Mouse (Mus musculus): ENCODE results near the gene Htr6. TPM values are rescaled to one million over a fixed set of nuclear protein-coding genes. Genes with fewer than 3 reads are reported as not detected.

Htr6 gene
- polyA plus RNA-seq, 1 experiment from 2014 or later, result not detected

- no peaks in the 10 kb centered on the region for H3K4me1 ChIP-seq (ENCODE audit: control insufficient read depth in 2 of 2, insufficient read depth in 2 of 2, low read length in 2 of 2)
- H3K9ac ChIP-seq (ENCODE audit: low read length), result no peak overlapping the region
- 89% methylated on average over 5 of the region's 5 CpGs for WGBS
Observed at GRCm38 (mm10) chr4:139044566-139044965, 30.8 kb downstream of the Htr6 start.

GRCm38 (mm10) chr4:139043600-139043999 lies 31.8 kb downstream of the Htr6 start:
- no peaks in the 10 kb centered on the region for H3K4me1 ChIP-seq (ENCODE audit: control insufficient read depth in 2 of 2, insufficient read depth in 2 of 2, low read length in 2 of 2)
- H3K27me3 ChIP-seq (ENCODE audit: control insufficient read depth, insufficient read depth, low read length), result peaks cover 7% of the 10 kb centered on the region; the same call in 1 of the 2 replicates
- no peaks in the 10 kb centered on the region for H3K36me3 ChIP-seq (ENCODE audit: control insufficient read depth, insufficient read depth, low read length)
- H3K27ac ChIP-seq (replicated peaks in 1 of 2; ENCODE audit: control insufficient read depth in 1 of 2, insufficient read depth in 1 of 2, low read depth in 2 of 2, low read length in 2 of 2), result no peak overlapping the region
- no peak overlapping the region for H3K9ac ChIP-seq (ENCODE audit: low read length)
- H3K4me2 ChIP-seq (ENCODE audit: low read length), result no peak overlapping the region
- 83% methylated on average over 2 of the region's 2 CpGs for WGBS
- no peak for ATAC-seq (ENCODE audit: insufficient number of reproducible peaks, insufficient read depth, low FRiP score, low read depth)
- 0 out of 2 replicates have a peak, but pooled peaks cover 3% of the 10 kb centered on the region for H3K9me3 ChIP-seq (ENCODE audit: control insufficient read depth, low read length)
- H3K4me3 ChIP-seq (ENCODE audit: control insufficient read depth in 1 of 2, insufficient read depth in 1 of 2, low read depth in 1 of 2, low read length in 2 of 2), result no peak overlapping the region

More at GRCm38 (mm10) chr4:139044566-139044965, 30.8 kb downstream of the Htr6 start:
- no peak overlapping the region for H3K27ac ChIP-seq (replicated peaks in 1 of 2; ENCODE audit: control insufficient read depth in 1 of 2, insufficient read depth in 1 of 2, low read depth in 2 of 2, low read length in 2 of 2)
- H3K36me3 ChIP-seq (ENCODE audit: control insufficient read depth, insufficient read depth, low read length), result no peaks in the 10 kb centered on the region
- no peak overlapping the region for H3K4me2 ChIP-seq (ENCODE audit: low read length)
- H3K4me3 ChIP-seq (ENCODE audit: control insufficient read depth in 1 of 2, insufficient read depth in 1 of 2, low read depth in 1 of 2, low read length in 2 of 2), result no peak overlapping the region
- peaks cover 2% of the 10 kb centered on the region; the same call in 1 of the 2 replicates for H3K27me3 ChIP-seq (ENCODE audit: control insufficient read depth, insufficient read depth, low read length)
- 0 out of 2 replicates have a peak, but pooled peaks cover 3% of the 10 kb centered on the region for H3K9me3 ChIP-seq (ENCODE audit: control insufficient read depth, low read length)
- ATAC-seq (ENCODE audit: insufficient number of reproducible peaks, insufficient read depth, low FRiP score, low read depth), result no peak

- Histone ChIP-seq H3K4me1 (ENCODE audit: control insufficient read depth in 2 of 2, insufficient read depth in 2 of 2, low read length in 2 of 2) (peaks cover 0 to 8% of the 10 kb centered on the region in 2 experiments; a peak in 1 of 4 replicates), H3K4me2 (ENCODE audit: low read length) (no peak overlapping the region), H3K4me3 (ENCODE audit: control insufficient read depth in 1 of 2, insufficient read depth in 1 of 2, low read depth in 1 of 2, low read length in 2 of 2) (no peak overlapping the region), H3K9me3 (ENCODE audit: control insufficient read depth, low read length) (0 out of 2 replicates have a peak, but pooled peaks cover 3% of the 10 kb centered on the region), H3K9ac (ENCODE audit: low read length) (no peak overlapping the region), H3K36me3 (ENCODE audit: control insufficient read depth, insufficient read depth, low read length) (no peaks in the 10 kb centered on the region), H3K27me3 (ENCODE audit: control insufficient read depth, insufficient read depth, low read length) (peaks cover 7% of the 10 kb centered on the region; the same call in 1 of the 2 replicates), H3K27ac (replicated peaks in 1 of 2; ENCODE audit: control insufficient read depth in 1 of 2, insufficient read depth in 1 of 2, low read depth in 2 of 2, low read length in 2 of 2) (no peak overlapping the region)
- ATAC-seq (ENCODE audit: insufficient number of reproducible peaks, insufficient read depth, low FRiP score, low read depth), result no peak
- WGBS, result 82% methylated on average over 5 of the region's 5 CpGs
Observed at GRCm38 (mm10) chr4:139042611-139043010, 32.8 kb downstream of the Htr6 start.

- 13% methylated on average over 10 of the region's 10 CpGs for WGBS
- ATAC-seq (ENCODE audit: insufficient number of reproducible peaks, insufficient read depth, low FRiP score, low read depth), result no peak
- H3K9ac ChIP-seq (ENCODE audit: low read length), result no peak overlapping the region
Observed at GRCm38 (mm10) chr4:139040084-139040839, 35.1 kb downstream of the Htr6 start.

GRCm38 (mm10) chr4:139037795-139038607 lies 37.4 kb downstream of the Htr6 start:
- H3K27me3 ChIP-seq (ENCODE audit: control insufficient read depth, insufficient read depth, low read length), result peaks cover 7% of the 10 kb centered on the region; the same call in 1 of the 2 replicates
- H3K9me3 ChIP-seq (ENCODE audit: control insufficient read depth, low read length), result 0 out of 2 replicates have a peak, but pooled peaks cover 5% of the 10 kb centered on the region
- H3K4me1 ChIP-seq (ENCODE audit: control insufficient read depth in 2 of 2, insufficient read depth in 2 of 2, low read length in 2 of 2), result peaks cover 11 to 22% of the 10 kb centered on the region in 2 experiments
- no peak overlapping the region for H3K27ac ChIP-seq (replicated peaks in 1 of 2; ENCODE audit: control insufficient read depth in 1 of 2, insufficient read depth in 1 of 2, low read depth in 2 of 2, low read length in 2 of 2)
- H3K9ac ChIP-seq (ENCODE audit: low read length), result no peak overlapping the region
- ATAC-seq (ENCODE audit: insufficient number of reproducible peaks, insufficient read depth, low FRiP score, low read depth), result no peak
- H3K4me3 ChIP-seq (ENCODE audit: control insufficient read depth in 1 of 2, insufficient read depth in 1 of 2, low read depth in 1 of 2, low read length in 2 of 2), result no peak overlapping the region
- H3K36me3 ChIP-seq (ENCODE audit: control insufficient read depth, insufficient read depth, low read length), result no peaks in the 10 kb centered on the region
- H3K4me2 ChIP-seq (ENCODE audit: low read length), result no peak overlapping the region
- 76% methylated on average over 17 of the region's 17 CpGs for WGBS

More at GRCm38 (mm10) chr4:139040084-139040839, 35.1 kb downstream of the Htr6 start:
- no peaks in the 10 kb centered on the region for H3K36me3 ChIP-seq (ENCODE audit: control insufficient read depth, insufficient read depth, low read length)
- H3K4me1 ChIP-seq (ENCODE audit: control insufficient read depth in 2 of 2, insufficient read depth in 2 of 2, low read length in 2 of 2), result peaks cover 0 to 8% of the 10 kb centered on the region in 2 experiments; a peak in 1 of 4 replicates
- H3K27ac ChIP-seq (replicated peaks in 1 of 2; ENCODE audit: control insufficient read depth in 1 of 2, insufficient read depth in 1 of 2, low read depth in 2 of 2, low read length in 2 of 2), result no peak overlapping the region
- peaks cover 7% of the 10 kb centered on the region; the same call in 1 of the 2 replicates for H3K27me3 ChIP-seq (ENCODE audit: control insufficient read depth, insufficient read depth, low read length)
- no peak overlapping the region for H3K4me3 ChIP-seq (ENCODE audit: control insufficient read depth in 1 of 2, insufficient read depth in 1 of 2, low read depth in 1 of 2, low read length in 2 of 2)
- H3K9me3 ChIP-seq (ENCODE audit: control insufficient read depth, low read length), result 0 out of 2 replicates have a peak, but pooled peaks cover 8% of the 10 kb centered on the region
- H3K4me2 ChIP-seq (ENCODE audit: low read length), result no peak overlapping the region

- WGBS, result 83% methylated on average over 3 of the region's 3 CpGs
- Histone ChIP-seq H3K4me1 (ENCODE audit: control insufficient read depth in 2 of 2, insufficient read depth in 2 of 2, low read length in 2 of 2) (peaks cover 17 to 29% of the 10 kb centered on the region in 2 experiments), H3K4me2 (ENCODE audit: low read length) (no peak overlapping the region), H3K9me3 (ENCODE audit: control insufficient read depth, low read length) (0 out of 2 replicates have a peak, but pooled peaks cover 5% of the 10 kb centered on the region), H3K27ac (replicated peaks in 1 of 2; ENCODE audit: control insufficient read depth in 1 of 2, insufficient read depth in 1 of 2, low read depth in 2 of 2, low read length in 2 of 2) (no peak overlapping the region), H3K9ac (ENCODE audit: low read length) (no peak overlapping the region), H3K36me3 (ENCODE audit: control insufficient read depth, insufficient read depth, low read length) (no peaks in the 10 kb centered on the region), H3K27me3 (ENCODE audit: control insufficient read depth, insufficient read depth, low read length) (peaks cover 7% of the 10 kb centered on the region; the same call in 1 of the 2 replicates), H3K4me3 (ENCODE audit: control insufficient read depth in 1 of 2, insufficient read depth in 1 of 2, low read depth in 1 of 2, low read length in 2 of 2) (no peak overlapping the region)
- no peak for ATAC-seq (ENCODE audit: insufficient number of reproducible peaks, insufficient read depth, low FRiP score, low read depth)
Observed at GRCm38 (mm10) chr4:139035799-139036198, 39.6 kb downstream of the Htr6 start.

- Histone ChIP-seq H3K27ac (replicated peaks in 1 of 2; ENCODE audit: control insufficient read depth in 1 of 2, insufficient read depth in 1 of 2, low read depth in 2 of 2, low read length in 2 of 2) (no peak overlapping the region), H3K4me2 (ENCODE audit: low read length) (no peak overlapping the region), H3K27me3 (ENCODE audit: control insufficient read depth, insufficient read depth, low read length) (peaks cover 7% of the 10 kb centered on the region; the same call in 1 of the 2 replicates), H3K4me1 (ENCODE audit: control insufficient read depth in 2 of 2, insufficient read depth in 2 of 2, low read length in 2 of 2) (peaks cover 17 to 29% of the 10 kb centered on the region in 2 experiments), H3K4me3 (ENCODE audit: control insufficient read depth in 1 of 2, insufficient read depth in 1 of 2, low read depth in 1 of 2, low read length in 2 of 2) (no peak overlapping the region), H3K36me3 (ENCODE audit: control insufficient read depth, insufficient read depth, low read length) (0 out of 2 replicates have a peak, but pooled peaks cover 2% of the 10 kb centered on the region), H3K9ac (ENCODE audit: low read length) (no peak overlapping the region), H3K9me3 (ENCODE audit: control insufficient read depth, low read length) (0 out of 2 replicates have a peak, but pooled peaks cover 5% of the 10 kb centered on the region)
- no peak for ATAC-seq (ENCODE audit: insufficient number of reproducible peaks, insufficient read depth, low FRiP score, low read depth)
- WGBS, result 85% methylated on average over 3 of the region's 3 CpGs
Observed at GRCm38 (mm10) chr4:139034942-139035341, 40.4 kb downstream of the Htr6 start.

Measured in heart, embryonic 14.5 days (tissue).